12 mouse cellular contexts compared by ENCODE assay signal in the genomic region with DNA sequence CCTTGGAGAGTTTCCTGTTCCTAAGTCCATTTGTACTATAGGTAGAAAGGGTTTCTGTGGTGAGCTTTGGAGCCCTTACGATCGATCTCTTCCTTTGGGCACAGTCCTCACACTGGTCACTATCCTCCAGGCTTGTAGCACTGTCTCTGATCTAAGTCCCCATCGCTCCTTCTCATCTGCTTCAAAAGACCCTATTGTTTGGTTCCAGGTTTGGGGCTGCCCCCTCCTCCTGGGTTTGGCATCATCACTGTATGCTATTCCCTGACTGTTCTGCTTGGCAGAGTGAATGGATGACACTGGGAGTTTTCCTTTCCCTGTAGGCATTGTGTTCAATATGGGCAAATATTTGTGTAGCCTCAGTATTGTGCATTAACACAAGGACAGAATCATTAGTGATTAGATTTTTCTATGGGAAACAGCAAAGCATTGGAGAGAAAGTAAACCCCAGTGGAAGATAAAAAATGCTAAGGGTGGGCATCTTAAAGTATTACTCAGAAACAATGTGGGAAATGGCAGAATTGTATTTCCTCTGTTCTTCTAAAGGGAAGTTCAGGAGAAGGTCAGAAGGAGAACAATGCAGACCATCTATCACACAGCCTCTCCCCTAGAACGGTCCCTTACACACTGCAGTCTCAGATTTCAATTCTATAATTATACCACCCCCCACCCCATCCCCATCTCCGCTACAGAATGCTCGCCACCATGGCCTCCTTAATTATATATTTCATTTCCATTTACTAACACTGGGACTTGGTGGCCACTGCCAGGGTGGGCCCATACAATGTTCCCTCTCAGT.
A peak's percentile ranks its signal among the peaks of the same experiment; 100 is the strongest.
DNase-seq lines count a peak whose midpoint lies in the region; ATAC-seq lines count a peak whose summit lies in the region.
"Had no signal": no experiment of that assay in that cellular context is flagged by ENCODE, and none has a peak within 500 bp of the region (broad histone marks: within the 10 kb centered on the region; RNA-seq: fewer than 3 reads in every experiment).

No protein-coding gene starts in this region.

- 59% methylated on average over 6 of the region's 6 CpGs for WGBS in kidney, embryonic 16.5 days
- 67% methylated on average over 6 of the region's 6 CpGs for WGBS in midbrain, embryonic 11.5 days
- WGBS in midbrain, embryonic 15.5 days = 68% methylated on average over 6 of the region's 6 CpGs

- no peaks in the 10 kb centered on the region for H3K27me3 ChIP-seq in kidney, embryonic 16.5 days (ENCODE audit: insufficient read depth, low read length)
- no peaks in the 10 kb centered on the region for H3K27me3 ChIP-seq in midbrain, embryonic 11.5 days (ENCODE audit: control insufficient read depth, insufficient read depth, low read length)
- no peaks in the 10 kb centered on the region for H3K27me3 ChIP-seq in midbrain, embryonic 15.5 days (replicated peaks)
- H3K27me3 ChIP-seq: liver, embryonic 15.5 days had no signal

- no peak overlapping the region for H3K4me3 ChIP-seq in kidney, embryonic 16.5 days (ENCODE audit: low read length)
- no peak overlapping the region for H3K4me3 ChIP-seq in midbrain, embryonic 11.5 days (ENCODE audit: low read depth, low read length)
- H3K4me3 ChIP-seq in midbrain, embryonic 15.5 days = no peak overlapping the region
- H3K4me3 ChIP-seq: liver, embryonic 15.5 days had no signal

- H3K27ac ChIP-seq in kidney, embryonic 16.5 days (ENCODE audit: low read length) = peak overlapping the region; percentile 68
- H3K27ac ChIP-seq in midbrain, embryonic 11.5 days (ENCODE audit: low read depth, low read length) = peak overlapping the region; percentile 5; the same call in 1 of the 2 replicates
- no peak overlapping the region for H3K27ac ChIP-seq in midbrain, embryonic 15.5 days
- H3K27ac ChIP-seq: liver, embryonic 15.5 days had no signal

- no peak overlapping the region for H3K4me2 ChIP-seq in kidney, embryonic 16.5 days (replicated peaks; ENCODE audit: low read depth, low read length)
- no peak overlapping the region for H3K4me2 ChIP-seq in midbrain, embryonic 11.5 days
- no peak overlapping the region for H3K4me2 ChIP-seq in midbrain, embryonic 15.5 days
- H3K4me2 ChIP-seq: liver, embryonic 15.5 days had no signal

- 0 out of 2 replicates have a peak, but pooled peaks have one; percentile 45 for ATAC-seq in frontal cortex, adult (ENCODE audit: low TSS enrichment)
- ATAC-seq in kidney, embryonic 16.5 days (ENCODE audit: low FRiP score, low TSS enrichment) = 0 out of 2 replicates have a peak, but pooled peaks have one; percentile 70
- no peak for ATAC-seq in midbrain, embryonic 11.5 days (ENCODE audit: low FRiP score)
- ATAC-seq in midbrain, embryonic 15.5 days (replicated peaks) = no peak

- no peak overlapping the region for H3K9ac ChIP-seq in kidney, embryonic 16.5 days (replicated peaks; ENCODE audit: low read length)
- H3K9ac ChIP-seq in midbrain, embryonic 11.5 days (ENCODE audit: low read length) = no peak overlapping the region
- no peak overlapping the region for H3K9ac ChIP-seq in midbrain, embryonic 15.5 days
- H3K9ac ChIP-seq: liver, embryonic 15.5 days had no signal

- DNase-seq in frontal cortex, postnatal 14 days (ENCODE audit: low spot score in 2 of 2) = no peak
- no peak for DNase-seq in kidney, adult 18-20 months
- no peak for DNase-seq in midbrain, embryonic 11.5 days (ENCODE audit: low spot score, missing footprints)
- DNase-seq in mesoderm, embryonic 11.5 days (ENCODE audit: low read depth, low spot score) = peak; percentile 25
- DNase-seq in left cerebral cortex, adult 18-20 months (ENCODE audit: low spot score in 2 of 2) = no peak
- DNase-seq: heart, postnatal 4 days; spleen, adult 18-20 months had no signal

- no peaks in the 10 kb centered on the region for H3K9me3 ChIP-seq in kidney, embryonic 16.5 days (ENCODE audit: low read length)
- no peaks in the 10 kb centered on the region for H3K9me3 ChIP-seq in midbrain, embryonic 11.5 days (ENCODE audit: control insufficient read depth, low read length)
- no peaks in the 10 kb centered on the region for H3K9me3 ChIP-seq in midbrain, embryonic 15.5 days
- H3K9me3 ChIP-seq: G1E; liver, embryonic 15.5 days had no signal

- peaks cover 31% of the 10 kb centered on the region for H3K4me1 ChIP-seq in kidney, embryonic 16.5 days (ENCODE audit: insufficient read depth, low read length)
- peaks cover 14% of the 10 kb centered on the region for H3K4me1 ChIP-seq in midbrain, embryonic 11.5 days (ENCODE audit: control insufficient read depth, insufficient read depth, low read length)
- H3K4me1 ChIP-seq in midbrain, embryonic 15.5 days = peaks cover 29% of the 10 kb centered on the region; the same call in 1 of the 2 replicates

- peaks cover under 1% of the 10 kb centered on the region; the same call in 1 of the 2 replicates for H3K36me3 ChIP-seq in kidney, embryonic 16.5 days (ENCODE audit: insufficient read depth, low read length)
- no peaks in the 10 kb centered on the region for H3K36me3 ChIP-seq in midbrain, embryonic 11.5 days (ENCODE audit: control insufficient read depth, insufficient read depth, low read length)
- H3K36me3 ChIP-seq in midbrain, embryonic 15.5 days (replicated peaks) = no peaks in the 10 kb centered on the region

Comparison
In these comparisons a context has a peak if more than half of its experiments do, and no peak if none do; other contexts are left out.
1. ATAC-seq: peak in frontal cortex, adult (single experiment) and kidney, embryonic 16.5 days (single experiment); none in midbrain, embryonic 11.5 days (single experiment) and midbrain, embryonic 15.5 days (single experiment).